Mouse (Mus musculus): ENCODE measurements around the gene Isg20l2.

The Isg20l2 gene

DNA sequence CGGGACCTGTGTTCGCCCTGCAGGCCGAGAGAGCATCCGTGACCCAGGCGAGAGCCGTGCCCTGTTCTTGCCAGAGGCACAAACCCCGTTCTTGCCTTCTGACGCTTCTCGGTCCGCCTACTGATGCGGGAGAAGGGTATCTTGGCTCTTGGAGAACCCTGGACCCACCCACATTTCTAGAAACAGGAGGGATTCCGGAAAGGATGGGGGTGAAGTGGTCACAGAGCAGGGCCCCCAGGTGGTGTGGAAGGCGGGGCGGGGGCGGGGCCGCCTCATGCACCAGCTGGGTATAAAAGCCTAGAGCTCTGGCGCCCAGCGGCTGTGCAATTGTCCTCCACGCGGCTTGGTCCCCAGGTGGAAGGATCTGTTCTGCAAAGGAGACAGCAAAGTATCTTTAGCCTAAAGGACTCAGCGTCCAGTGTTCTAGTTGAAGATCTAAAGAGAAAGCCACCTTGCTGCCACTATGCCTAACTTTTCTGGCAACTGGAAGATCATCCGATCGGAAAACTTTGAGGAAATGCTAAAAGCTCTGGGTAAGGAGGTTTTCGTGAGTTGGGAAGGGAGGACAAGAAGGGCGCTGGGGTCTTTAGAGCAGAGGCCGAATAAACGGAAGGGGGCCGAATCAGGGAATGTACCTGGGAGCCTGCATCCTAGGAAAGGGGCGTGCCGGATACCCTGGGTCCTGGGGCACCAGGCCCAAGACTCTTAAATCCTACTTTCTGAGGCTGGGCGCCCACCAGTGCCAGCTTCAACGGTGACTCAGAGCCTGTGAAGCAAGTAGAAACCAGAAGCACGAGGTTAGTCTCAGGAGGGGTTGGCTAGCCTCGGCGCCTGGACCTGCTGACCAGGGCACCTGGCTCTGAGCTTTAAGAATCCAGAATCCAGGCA, 18.5 kb downstream of the Isg20l2 start, which contains the start of gene Crabp2:
Gene Crabp2 (plus strand): TSS at position 289 of the 888 bp plus-strand sequence.
- DNase-seq: no peak

DNA sequence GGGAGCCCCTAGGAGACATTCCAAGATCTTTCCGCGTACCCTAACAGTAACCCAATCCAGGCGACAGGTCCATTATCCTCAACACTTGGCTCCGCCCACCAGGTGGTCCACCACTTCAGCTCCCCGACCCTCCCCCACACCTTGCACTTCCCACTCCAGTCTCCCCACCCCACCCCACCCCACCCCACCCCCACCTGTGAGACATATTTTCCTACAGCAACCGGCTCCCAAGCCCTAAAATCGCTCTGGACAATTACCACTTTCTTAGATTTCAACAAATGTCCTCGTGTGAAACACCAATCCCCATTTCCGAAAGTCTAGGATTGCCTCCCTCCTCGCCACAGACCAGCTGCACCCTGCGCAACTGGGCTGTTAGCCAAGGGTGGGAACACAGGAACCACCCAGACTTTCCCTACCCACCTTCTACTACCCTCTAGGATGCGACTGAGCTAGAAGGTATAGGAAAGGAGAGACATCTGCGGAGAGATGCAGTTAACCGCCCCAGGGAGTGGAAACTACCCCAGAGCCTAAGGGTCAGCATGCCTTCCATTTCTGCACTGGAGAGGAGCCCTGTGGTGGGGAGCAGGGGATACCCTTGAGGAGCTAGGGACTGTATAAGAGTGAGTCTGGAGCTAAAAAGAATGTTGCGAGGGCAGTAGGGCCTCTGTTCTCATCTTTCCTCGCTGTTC, 19.3 kb downstream of the Isg20l2 start:
- no peak for DNase-seq

GRCm38 (mm10) chr3:87949955-87950515, 19.9 kb downstream of the Isg20l2 start:
- no peak for DNase-seq

GRCm38 (mm10) chr3:87951946-87952345, 21.8 kb downstream of the Isg20l2 start:
- DNase-seq: no peak

DNA sequence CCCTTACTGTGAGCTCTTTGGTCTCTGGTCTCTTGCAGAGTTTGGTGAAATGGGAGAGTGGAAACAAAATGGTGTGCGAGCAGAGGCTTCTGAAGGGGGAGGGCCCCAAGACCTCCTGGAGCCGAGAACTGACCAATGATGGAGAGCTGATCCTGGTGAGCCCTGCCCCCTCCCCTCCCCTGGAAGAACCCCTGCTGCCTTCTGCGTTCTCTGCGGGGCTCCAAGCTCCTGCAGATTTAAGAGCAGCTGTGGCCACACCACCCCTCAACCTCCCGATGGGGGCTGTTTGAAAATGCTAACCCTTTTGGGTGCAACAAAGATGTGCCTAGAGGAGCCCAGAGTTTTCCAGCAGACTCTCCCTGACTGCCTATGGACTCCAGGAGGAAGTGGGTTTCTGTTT, 22.3 kb downstream of the Isg20l2 start:
- no peak for DNase-seq

GRCm38 (mm10) chr3:87958056-87958455, 27.9 kb downstream of the Isg20l2 start:
- no peak for DNase-seq

DNA sequence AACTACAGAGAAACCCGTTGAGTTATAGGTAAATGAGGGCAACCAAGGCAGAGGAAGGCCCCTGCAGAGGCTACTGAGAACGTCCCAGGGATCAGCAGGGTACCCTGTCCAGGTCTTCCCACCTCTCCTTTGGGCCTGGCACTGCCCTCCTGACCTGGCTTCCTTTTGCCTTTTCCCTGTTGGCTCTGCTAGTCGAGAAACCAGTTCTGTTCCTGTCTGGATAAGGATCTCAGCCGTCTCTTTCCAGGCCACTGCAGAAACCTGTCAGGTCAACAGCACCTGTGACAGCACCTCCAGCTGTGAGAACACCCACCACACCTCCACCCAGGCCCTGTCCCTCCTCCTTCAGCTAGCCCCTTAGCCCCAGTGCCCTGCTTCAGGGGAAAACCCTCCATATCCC, 28.4 kb downstream of the Isg20l2 start:
- DNase-seq: no peak

- DNase-seq: no peak
These were observed 28.9 kb downstream of the Isg20l2 start for GRCm38 (mm10) chr3:87958967-87959366.

- DNase-seq: no peak
These were observed 29.3 kb downstream of the Isg20l2 start for GRCm38 (mm10) chr3:87959371-87959770.

- no peak for DNase-seq
These were observed 30.1 kb downstream of the Isg20l2 start for GRCm38 (mm10) chr3:87960191-87960585.

GRCm38 (mm10) chr3:87960586-87961191, 30.6 kb downstream of the Isg20l2 start:
- DNase-seq: peak; percentile 33 to 56

- peak in 1 of 2 experiments; percentile 48 for DNase-seq
These were observed 40.2 kb downstream of the Isg20l2 start for GRCm38 (mm10) chr3:87970184-87970938.

DNA sequence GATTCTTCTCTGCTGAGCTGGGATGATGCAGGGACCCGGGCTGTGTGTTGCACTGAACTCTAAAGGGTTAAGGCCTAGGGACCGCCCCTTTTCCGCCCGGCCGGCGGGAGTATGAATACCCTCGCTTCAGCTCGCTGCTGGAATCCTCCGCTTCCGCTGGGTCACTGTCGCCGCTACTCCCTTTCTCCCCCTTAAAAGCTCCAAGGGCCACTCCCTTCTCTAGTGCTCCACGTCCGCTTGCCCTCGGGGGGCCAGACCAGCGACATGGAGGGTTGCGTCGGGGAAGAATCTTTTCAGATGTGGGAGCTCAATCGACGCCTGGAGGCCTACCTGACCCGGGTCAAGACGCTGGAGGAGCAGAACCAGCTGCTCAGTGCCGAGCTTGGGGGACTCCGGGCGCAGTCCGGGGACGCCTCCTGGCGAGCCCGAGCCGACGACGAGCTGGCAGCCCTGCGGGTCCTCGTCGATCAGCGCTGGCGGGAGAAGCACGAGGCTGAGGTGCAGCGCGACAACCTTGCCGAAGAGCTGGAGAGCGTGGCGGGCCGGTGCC, 40.9 kb downstream of the Isg20l2 start, which contains the start of gene Nes:
Gene Nes (plus strand): TSS at position 140 of the 550 bp plus-strand sequence.
- DNase-seq: peak in 1 of 2 experiments; percentile 13

- no peak for DNase-seq
These were observed 41.5 kb downstream of the Isg20l2 start for GRCm38 (mm10) chr3:87971489-87972202.

GRCm38 (mm10) chr3:87972203-87972664, 42.1 kb downstream of the Isg20l2 start:
- DNase-seq: no peak

GRCm38 (mm10) chr3:87972776-87973175, 42.7 kb downstream of the Isg20l2 start:
- DNase-seq: no peak

DNA sequence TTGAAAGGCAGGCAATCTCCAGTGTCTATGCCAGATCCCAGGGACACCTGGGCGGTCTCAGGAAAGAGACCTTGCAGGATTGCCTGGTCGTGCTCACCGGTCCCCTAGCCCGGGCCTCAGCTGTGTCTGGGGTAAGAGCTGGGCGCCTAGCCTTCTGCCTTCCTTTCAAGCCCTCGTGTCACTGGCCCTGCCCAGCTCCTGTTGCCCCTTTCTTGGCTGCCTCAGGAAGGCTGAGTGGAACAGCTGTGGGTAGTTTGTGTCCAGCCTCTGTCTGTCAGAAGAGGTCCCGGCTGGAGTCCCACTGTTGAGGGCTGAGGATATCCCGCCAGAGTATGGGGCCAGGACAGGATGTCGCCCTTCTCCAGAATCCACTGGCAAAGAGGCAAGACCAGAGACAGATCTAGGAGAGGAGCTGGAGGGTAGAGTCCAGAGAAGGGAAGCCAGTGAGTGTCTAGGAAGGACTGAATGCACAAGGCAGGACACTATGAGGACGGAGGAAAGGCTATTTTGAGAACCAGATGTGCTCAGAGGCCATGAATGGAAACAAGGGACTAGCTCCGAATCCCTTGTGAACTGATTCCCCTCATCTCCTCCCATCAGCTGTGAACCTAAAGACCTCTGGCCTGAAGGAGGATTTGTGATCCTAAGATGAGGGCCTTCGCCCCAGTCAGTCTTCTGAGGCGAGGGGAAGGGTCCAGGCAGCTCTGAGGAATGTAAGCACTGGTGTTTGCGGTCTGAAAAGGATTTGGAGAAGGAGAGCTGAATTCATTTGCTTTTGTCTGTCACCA, 43.7 kb downstream of the Isg20l2 start:
- DNase-seq: no peak

DNA sequence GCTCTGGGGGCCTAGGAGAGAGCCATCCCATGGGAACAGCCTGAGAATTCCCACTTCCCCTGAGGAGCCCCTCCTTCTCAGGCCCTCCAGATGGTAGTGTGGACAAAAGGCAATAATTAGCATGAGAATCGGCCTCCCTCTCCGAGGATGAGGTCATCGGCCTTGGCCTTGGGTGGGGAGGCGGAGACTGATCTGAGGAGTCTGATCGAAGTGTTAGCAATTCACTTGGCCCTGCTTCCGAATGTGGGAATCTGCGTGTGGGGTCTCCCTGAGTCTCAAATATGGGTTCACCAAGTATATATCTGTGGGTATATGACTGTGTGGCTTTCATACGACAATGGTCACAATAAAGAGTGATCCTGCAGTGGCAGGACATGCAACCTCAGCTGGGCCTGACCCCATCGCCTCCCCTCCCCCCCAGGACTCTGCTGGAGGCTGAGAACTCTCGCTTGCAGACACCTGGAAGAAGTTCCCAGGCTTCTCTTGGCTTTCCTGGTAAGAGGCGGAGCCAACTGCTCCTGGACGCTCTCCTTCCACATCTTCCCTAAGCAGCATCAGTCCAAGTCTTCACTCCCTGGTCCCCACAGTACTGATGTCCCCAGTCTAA, 44.4 kb downstream of the Isg20l2 start:
- no peak for DNase-seq

- no peak for DNase-seq
These were observed 49.4 kb downstream of the Isg20l2 start for GRCm38 (mm10) chr3:87979493-87979892.

GRCm38 (mm10) chr3:87980085-87980484, 50.0 kb downstream of the Isg20l2 start:
- DNase-seq: no peak

All from spleen, adult 18-20 months (tissue).